Mouse (Mus musculus) cerebellum, postnatal 4 days (tissue): ENCODE data around the gene Antxr2.

Source experiments
- DNase-seq, 2 experiments: peaks; one replicate each; pipeline ENCODE4 v3.0.0; 2022; ENCODE audit warnings: low spot score in 2 of 2, mixed read lengths in 1 of 2

The Antxr2 gene

DNA sequence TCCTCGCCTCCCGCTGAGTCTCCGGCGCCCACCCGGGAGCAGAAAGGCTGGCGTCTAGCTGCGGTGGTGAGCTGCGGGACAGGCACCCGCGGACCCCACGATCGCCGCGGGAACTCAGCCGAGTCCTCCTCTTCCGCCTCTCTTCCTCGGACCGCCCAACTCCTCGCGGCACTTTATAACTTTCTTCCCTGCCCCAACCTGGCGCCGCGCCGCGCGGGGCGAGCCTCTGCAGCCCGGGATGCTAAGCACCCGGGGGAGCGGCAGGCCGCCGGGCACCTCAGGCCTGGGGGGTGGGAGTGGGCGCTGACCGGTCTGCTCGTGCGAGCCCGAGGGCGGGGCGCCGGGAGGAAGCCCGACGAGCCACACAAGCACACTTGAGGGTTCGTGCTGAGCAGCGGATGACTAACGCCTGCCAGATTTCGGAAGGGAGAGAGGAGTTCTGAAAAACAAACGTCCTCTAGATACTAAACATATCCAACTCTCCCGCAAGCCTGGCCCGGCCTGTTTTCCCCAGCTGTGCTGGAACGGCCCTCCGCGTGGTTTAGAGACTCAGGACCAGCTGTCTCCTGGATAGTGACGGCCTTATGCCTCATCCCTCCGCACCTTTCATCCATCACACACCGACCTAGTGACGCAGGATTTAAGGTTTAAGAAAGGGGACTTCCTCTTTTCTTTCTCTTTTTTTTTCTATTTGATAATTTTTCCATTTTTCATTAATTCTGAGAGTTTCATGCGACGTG lies at the start of gene Antxr2:
Gene Antxr2 (minus strand): TSS at position 142 of the 740 bp plus-strand sequence.
- peak; percentile 21 to 41 for DNase-seq

DNA sequence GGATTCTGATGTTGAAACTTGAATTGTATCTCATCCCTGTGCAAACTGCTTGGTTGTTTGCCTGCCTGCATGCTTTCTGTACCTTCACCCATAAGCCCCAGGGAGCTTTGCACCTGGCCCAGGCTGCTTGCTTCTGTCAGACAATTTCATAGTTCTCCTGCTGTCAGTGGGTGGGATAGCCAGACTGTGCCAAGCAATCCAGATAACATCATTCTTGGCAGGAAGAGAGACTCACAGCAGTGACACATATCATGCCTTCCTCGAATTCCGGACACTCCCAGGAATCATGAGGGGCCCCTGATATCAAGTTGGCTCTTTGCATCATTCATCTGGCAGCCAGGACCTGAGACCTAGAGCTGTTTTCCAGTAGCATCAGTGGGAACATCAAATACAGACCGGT lies 45.8 kb upstream of the Antxr2 start:
- DNase-seq = no peak

DNA sequence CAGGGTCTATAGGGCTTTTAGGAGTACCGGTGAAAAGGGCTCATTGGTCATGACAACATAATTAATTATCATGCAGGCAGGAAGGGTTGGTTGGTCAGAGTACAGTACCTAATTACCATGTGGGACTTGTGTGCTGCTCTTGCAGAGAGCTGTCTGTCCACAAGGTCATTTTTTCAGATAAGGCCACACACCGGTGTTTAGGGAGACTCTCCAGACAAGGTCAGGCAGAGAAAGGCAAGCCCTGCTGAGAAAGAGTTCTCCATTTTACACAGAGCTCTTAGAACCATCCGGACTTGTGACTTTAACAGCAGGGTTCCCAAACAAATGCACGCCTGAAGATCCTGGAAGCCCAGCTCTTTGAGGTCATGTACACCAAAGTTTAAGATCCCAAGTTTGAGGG lies 38.3 kb upstream of the Antxr2 start:
- no peak for DNase-seq

DNA sequence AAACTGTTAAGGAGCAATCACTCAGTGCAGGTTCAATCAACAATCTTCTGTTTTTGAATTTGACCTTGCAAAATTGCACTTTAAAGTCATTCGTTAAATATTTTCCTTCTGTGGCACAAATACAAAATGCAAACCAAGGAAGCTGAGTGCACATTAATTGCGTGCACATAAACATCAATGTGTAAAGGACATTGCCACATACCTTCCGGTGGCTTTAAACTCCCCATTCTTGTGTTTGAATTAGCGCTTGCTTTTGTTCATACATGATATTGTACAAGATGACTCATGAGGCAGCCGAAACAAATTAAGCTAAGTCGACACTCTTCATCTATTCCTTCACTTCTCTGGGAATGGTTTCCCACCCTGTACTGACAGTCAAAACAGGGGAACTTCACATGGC lies 24.4 kb upstream of the Antxr2 start:
- no peak for DNase-seq

DNA sequence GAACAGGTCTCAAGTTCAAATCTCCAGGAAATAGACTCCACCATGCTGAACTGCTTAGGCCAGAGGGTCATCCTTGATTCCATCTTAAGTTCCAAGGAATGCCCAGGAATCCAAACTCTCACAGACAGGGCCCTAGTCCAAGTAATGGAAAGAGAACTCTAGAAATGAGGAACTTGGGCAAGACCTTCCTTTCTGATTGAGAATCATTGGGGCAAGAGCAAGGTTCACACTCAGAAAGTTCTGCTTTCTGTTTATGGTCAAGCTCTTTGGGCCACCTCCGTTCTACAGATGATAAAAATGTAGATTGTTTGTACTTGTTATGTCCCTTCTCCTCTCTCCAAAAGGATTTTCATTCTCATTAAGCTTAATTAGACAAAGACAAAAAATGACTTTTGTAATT lies 24.0 kb upstream of the Antxr2 start:
- no peak for DNase-seq

DNA sequence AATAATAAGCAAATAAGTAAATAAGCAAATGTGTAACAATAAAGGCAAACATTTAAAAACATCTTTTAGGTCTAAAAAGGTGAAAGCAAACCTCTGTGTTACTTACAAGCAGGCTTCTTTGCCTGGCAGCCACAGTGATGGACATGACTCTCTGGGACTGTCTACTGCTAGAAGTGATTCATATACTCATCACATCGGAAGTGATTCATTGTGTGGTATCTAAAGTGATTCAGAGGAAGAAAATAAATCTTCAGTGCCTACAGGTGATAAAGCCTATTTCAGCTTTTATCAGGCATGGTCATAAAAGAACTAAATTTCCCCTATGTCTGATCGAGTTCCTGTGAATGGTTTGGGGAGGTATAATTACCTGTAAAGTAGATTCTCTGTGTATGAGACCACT lies 4.1 kb upstream of the Antxr2 start:
- DNase-seq = no peak

DNA sequence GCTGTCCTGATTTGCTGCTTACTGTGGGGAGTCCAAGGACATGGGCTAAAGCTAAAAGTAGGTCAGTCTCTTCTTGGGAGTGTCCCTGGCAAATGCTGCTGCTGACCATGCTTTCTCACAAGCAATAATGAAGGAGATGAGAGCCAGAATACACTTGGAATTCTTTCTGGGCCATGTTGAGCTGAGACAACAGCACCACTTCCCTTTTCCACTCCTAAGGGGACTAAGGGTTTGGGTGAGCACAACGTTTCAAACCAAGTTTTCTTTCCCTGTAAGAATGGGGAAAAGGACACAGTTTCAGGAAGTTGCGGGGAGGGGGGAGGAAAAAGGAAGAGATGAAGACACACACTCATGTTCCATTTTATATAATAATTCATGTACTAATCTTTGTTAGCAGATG lies 3.4 kb upstream of the Antxr2 start:
- no peak for DNase-seq

DNA sequence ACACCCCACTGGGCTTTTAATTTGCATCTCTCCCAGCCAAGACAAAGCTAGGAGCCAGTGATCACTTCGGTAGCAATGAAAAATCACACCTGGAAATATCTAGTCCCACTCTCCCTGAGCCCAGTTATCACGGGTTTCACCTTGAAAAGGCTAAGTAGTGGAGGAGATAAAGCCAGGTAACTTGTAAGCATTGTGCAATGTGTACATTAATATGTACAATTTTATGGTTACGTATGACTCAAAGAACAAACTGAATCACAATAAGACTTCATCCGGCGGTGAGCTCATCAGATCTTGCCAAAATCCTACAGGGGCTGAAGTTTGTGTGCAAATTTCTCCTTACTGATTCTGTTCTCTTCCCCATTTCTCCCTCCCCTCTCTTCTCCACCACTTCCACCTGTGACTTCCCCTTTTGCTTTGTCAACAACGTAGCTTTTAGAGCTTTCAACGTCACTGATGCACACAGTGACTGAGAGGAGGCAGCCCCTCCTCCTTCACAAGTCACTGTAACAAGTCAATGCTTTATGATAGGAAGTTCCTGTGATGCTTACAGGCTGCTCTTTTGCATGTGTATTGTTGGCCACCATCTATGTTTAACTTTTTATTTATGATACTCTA lies 2.1 kb upstream of the Antxr2 start:
- DNase-seq = no peak

DNA sequence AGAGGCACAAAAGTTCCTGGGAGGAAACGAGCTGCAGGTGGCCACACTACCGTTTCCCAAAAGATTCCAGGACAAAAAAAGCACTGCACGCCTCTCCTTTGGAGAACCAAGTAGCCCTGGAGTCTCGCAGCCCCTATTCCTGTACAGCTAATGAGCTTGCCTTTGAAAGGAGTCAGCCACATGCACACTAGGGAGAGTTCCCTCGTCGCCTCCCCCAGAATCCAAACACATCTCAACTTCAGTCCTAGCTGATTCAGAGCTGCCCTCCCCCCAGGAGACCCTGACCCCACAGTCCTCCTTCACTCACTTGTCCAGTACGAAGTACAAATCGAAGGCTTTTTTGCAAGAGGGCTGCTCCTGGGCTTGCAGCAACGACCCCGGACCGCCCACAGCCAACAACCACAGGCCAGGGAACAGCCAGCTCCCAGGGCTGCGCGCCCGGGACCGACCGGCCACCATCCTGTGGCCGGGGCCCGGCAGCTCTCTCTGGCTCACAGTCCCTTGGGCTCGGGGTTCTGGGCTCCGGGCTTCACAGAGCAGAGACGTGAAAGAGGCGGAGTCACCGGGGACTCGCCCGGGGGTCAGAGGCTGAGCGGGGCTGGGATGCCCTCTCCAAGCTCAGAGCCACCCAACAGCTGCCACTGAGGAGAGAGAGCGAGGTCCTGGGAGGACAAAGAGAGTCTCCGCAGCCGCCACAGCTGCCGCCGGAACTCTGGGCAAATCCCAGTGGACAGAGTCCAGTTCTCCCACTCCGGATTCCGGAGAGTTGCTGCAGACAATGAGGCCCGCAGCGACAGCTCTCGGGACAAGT lies 547 bp downstream of the Antxr2 start:
- DNase-seq = peak; percentile 23 to 43

DNA sequence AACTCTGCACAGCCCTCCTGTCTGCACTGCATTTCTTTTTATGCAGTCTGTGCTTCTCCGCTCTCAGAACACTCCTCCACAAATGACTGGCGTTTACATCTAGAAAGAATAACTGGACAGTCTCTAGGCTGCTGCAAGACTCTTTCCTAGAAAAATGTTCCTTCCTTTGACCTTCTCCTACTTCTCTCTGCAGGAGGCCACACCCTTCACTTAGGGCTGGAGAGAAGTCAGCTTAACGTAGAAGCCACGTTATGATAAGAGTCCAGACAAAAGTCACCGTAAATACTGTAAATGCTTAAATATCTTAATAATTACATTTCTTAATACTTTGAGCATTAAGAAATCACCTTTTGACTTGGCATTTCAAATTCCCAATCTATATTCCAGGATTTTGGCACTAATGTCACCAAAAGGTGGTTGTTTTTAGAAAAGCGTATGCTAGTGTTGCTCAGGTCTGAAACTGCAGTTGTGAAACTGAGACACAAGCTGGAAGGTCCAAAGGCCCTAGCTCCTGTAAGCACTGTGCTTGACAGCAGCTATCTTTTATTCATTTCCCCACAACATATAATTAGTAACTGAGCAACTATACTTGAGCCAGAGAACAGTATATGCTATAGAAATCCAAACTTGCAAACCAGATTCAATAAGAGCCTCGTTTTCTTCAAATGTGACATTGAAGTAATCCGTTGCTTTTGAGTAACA lies 3.0 kb downstream of the Antxr2 start:
- DNase-seq = no peak

DNA sequence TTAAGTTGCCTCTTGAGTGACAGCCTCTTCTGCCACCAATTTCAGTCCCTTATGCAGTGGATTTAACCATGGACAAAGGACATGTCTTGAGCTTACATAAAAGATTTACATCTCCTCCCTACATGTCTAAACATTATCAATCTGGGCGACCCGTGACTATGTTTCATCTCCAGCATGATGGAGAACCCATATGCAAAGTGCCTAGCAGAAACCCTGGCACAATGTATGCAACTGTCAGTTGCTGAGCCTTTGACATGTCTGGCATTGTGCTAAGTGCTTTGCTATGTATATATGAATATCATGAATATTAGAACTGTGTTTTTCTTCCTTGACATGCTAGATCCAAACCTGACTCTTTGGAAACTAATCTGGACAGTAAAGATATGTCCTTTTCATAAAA lies 4.9 kb downstream of the Antxr2 start:
- DNase-seq = no peak

DNA sequence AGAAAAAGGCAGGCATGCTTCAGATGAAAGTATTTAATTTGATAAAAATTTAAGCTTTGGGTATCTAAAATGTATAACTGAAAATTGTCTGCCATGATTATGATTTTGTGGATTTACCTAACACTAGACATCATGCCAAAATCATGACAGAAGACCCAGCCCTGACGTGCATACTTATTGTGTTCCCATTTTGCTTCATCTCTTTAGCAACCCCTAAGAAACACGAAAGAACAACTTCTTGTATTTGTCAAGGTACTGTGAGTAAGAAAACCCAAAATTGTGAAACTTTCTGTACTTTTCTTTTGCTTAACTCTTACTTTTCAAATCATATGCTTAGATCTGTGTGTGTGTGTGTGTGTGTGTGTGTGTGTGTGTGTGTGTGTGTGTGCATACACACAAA lies 6.3 kb downstream of the Antxr2 start:
- no peak for DNase-seq

DNA sequence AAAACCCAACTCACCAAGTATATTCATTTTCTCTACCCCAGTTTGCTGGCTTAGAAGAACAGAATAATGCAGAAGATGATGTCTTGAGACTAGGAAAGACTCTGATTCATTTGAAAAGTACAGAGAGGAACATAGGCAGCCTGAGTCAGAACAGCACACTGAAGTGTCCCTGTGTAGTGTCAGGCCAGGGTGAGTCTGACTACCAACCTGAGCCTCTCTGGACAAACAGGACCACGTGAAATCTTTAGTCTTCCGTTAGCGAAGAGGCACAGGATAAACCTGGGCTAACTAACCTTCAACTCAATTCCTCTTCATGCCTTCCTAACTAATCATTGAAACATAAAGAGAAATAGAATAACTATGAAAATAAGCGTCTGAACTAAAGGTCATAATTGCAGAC lies 9.3 kb downstream of the Antxr2 start:
- DNase-seq = no peak

DNA sequence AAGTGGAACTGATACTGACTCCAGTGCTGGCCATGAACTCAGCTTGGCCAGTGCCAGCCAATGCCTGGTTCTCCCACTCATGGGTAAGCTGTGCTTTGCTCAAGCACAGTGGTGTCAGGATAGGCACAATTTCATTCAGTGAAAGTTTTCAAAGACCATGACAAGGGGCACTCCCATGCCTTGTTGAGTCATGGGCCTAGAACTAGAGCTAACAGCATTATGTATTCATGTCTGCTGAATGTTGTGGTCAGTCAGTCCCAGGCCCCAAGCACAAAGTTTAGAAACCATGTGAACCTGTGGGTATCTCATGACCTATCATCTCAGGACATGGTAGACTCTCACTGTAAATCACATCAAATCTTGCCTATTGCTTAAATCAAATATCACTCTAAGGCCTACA lies 10.2 kb downstream of the Antxr2 start:
- DNase-seq = no peak

DNA sequence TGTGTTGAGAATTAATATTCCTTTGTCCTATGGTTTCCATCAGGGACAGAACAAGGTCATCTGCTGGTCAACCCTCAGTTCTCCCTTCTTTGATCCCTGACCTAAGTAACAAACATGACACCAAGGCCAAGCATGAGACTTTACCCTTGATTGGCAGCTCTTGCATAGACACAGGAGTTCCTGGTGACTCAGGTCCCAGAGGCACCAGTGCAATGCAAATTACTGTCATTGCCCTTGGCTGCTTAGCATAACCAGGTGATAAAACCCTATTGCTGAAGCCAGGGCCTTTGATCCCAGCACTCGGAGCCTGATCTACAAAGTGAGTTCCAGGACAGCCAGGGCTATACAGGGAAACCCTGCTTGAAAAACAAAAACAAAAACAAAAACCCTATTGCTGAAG lies 11.4 kb downstream of the Antxr2 start:
- DNase-seq = no peak

DNA sequence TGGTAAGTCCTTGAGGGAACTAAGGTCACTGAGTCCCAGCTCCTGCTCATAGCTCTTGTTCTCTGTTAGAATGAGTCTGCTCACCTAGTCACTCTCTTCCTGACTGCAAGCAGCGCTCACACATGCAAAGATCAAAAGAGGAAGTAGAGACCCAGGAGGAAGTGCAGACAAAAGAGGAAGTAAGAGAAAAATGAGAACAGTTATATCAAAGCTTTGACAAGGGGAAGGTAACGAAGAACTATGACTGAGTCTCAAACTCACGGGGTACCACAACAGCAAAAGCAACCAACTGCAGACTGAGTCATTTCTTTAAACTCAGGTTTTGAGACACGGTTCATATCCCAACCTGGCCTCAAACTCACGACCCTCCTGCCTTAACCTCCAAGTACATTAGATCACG lies 12.7 kb downstream of the Antxr2 start:
- DNase-seq = no peak

DNA sequence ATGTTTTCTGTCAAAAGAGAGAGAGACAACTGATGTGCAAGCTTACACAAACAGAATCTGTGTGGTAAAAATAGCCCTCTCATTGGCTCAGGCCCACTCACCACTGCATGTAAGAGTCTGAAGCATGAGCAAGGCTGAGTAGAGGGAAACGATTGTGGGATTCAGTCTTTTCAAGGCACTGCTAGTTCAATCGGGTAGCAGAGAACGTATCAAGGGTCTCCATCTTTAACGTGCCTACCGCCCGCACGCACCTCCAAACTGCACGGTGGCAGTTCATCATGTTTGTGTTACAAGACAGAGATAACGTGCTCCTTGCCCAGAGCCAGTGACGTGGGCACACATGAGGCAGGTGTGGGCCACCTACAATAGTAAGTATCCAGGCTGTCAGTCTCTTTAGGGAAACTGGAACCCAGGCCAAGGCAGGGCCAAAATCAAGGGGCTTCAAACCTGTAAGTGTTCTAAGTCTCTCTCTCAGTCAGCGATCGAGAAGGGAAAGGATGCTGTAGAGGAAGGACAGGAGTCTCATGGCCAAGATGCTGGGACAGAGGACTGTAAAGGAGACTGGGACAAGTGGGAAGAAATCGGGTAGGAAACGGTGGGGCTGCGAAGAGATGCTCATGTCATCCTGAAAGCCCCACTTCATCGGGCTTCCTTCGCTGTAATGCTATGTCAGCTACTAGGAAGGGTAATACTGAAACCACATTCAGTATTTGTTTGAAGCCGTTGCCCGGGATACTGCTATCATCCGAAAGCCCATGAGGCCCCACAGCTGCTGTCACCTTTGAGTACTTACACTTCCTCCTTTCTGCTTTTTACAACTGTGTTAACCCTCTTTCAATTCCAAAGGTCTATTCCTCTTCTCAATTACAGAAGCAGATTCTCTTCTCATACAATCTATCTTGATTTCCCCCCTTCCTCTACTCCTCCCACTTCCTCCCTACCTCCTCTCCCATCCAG lies 14.3 kb downstream of the Antxr2 start:
- no peak for DNase-seq

DNA sequence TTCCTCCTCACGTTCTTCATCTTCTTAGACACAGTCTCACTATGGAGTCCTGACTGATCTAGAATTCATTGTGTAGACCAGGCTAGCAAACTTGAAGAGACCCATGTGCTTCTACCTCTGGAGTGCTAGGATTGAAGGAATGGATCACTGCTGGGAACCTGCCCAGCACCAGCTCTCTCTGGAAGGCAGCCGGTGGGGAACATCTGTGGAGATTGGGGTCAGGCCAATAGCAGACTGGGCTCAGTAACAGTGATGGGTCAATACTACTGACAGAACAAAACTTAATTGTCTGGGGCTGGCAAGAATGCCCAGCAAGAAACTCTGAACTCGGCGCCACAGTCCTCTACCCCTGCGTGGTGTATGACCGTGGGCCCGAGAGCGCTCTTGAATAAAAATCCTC lies 25.1 kb downstream of the Antxr2 start:
- DNase-seq = no peak

DNA sequence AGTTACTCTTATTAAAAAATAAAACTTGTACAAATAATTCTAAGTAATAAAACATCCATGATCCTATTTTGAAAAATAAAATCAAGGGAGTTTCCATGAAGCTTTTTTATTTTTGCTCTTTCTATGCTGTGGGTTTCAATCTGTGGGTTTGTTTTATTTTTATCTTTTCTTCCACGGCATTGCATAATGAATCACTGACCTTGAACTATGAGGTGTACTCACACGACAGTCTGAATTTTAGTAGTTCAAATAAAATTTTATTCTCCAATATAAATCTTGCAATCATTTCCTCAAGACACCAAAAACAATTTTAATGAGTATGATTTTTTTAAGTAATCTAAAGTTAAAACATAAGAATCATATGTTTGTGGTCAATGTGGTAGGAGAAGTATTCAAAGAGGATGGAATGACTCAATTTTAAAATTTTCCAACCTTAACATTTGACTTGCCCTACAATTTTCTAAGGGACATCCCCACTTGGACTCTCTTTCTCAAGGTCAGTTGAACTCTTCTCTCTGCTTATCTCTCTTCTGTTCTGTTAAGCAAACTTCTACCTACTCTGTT lies 31.5 kb downstream of the Antxr2 start:
- no peak for DNase-seq

DNA sequence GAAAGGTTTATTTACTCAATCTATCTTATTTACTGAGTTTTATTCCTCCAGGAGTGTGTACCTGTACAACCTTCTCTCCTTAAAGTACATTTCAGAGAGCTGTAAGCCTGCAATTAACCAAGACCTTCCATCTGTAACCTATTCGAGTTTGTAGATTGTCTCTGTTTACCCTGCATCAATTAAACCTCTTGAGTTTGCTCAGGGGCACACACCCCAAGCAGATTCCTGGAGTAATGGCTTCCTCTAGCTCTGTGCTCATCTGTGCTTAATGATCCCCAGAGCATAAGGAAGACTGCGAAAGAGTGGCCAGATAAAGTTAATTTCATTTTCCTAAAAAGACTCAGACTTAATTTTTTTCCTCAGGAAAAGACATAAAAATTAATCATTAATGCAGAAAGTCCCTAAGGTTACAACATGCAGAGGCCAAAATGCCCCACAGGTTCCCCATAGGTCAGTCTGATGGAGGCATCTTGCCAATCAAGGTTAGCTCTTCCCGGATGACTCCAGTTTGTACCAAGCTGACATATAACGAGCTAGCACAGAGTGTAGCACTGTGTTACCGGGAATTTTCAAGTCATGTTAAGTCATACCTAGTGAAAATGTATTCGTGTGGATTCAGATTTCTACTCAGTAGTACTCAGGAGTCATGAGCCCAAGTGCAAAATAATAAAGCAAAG lies 34.2 kb downstream of the Antxr2 start:
- no peak for DNase-seq
